Mouse (Mus musculus): ENCODE measurements around the gene Eea1. TPM values are rescaled to one million over a fixed set of nuclear protein-coding genes. Genes with fewer than 3 reads are reported as not detected.
"Not testable (repeated sequence)": the region's sequence is repeated elsewhere in the genome, so short reads cannot be mapped to it uniquely, and the experiment has no call there.

Eea1 gene
- polyA plus RNA-seq, 1 experiment: 2.1 TPM

GRCm38 (mm10) chr10:96047960-96048536 lies 107.6 kb downstream of the Eea1 start:
- DNase-seq (ENCODE audit: low read depth in 1 of 2, low spot score in 2 of 2): no peak
- 75% methylated on average over 9 of the region's 9 CpGs for WGBS
- Histone ChIP-seq H3K4me1 (ENCODE audit: control insufficient read depth, insufficient read depth, insufficient read length) (no peaks in the 10 kb centered on the region), H3K27me3 (ENCODE audit: control insufficient read depth, insufficient read depth, low read length) (no peaks in the 10 kb centered on the region), H3K27ac (ENCODE audit: insufficient read depth, low read length) (no peak overlapping the region), H3K4me3 (ENCODE audit: extremely low read depth, insufficient read depth, insufficient read length) (no peak overlapping the region), H3K36me3 (ENCODE audit: control insufficient read depth, insufficient read depth, low read length) (no peaks in the 10 kb centered on the region; the same call in 1 of the 2 replicates)
- TF ChIP-seq POLR2A (IDR thresholded peaks at IDR 0.05; ENCODE audit: low read depth, low read length) (no peak), CTCF (IDR thresholded peaks at IDR 0.05; ENCODE audit: extremely low read depth, insufficient read depth, insufficient read length, insufficient replicate concordance) (no peak)

DNA sequence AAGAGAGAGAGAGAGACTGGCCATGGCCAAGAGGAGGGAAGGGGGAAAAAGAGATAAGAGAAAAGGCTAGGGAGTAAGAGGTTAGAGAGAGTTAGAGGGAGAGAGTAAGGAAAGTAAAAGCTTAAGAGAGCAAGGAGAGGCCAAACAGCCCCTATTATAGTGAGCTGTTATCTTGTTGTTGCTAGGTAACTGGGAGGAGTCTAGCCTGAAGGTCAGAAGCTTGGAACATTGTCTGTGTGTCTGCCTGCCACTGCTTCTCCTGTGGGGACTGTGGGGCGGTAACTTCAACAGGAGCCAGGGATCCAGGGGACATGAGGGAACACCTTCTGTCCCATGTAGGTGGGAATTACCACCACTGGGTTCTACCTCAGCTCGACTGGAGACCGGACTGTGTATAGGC lies 108.1 kb downstream of the Eea1 start:
- no peak overlapping the region for H3K4me3 ChIP-seq (ENCODE audit: extremely low read depth, insufficient read depth, insufficient read length)
- H3K36me3 ChIP-seq (ENCODE audit: control insufficient read depth, insufficient read depth, low read length): no peaks in the 10 kb centered on the region; the same call in 1 of the 2 replicates
- H3K4me1 ChIP-seq (ENCODE audit: control insufficient read depth, insufficient read depth, insufficient read length): no peaks in the 10 kb centered on the region
- 95% methylated on average over 3 of the region's 3 CpGs for WGBS
- DNase-seq (ENCODE audit: low read depth in 1 of 2, low spot score in 2 of 2): no peak
- H3K27ac ChIP-seq (ENCODE audit: insufficient read depth, low read length): no peak overlapping the region
- TF ChIP-seq CTCF (IDR thresholded peaks at IDR 0.05; ENCODE audit: extremely low read depth, insufficient read depth, insufficient read length, insufficient replicate concordance) (no peak), POLR2A (IDR thresholded peaks at IDR 0.05; ENCODE audit: low read depth, low read length) (no peak)
- H3K27me3 ChIP-seq (ENCODE audit: control insufficient read depth, insufficient read depth, low read length): no peaks in the 10 kb centered on the region

GRCm38 (mm10) chr10:96067347-96067746 lies 126.9 kb downstream of the Eea1 start:
- no peaks in the 10 kb centered on the region for H3K27me3 ChIP-seq (ENCODE audit: control insufficient read depth, insufficient read depth, low read length)
- no peak overlapping the region for H3K27ac ChIP-seq (ENCODE audit: insufficient read depth, low read length)
- H3K4me3 ChIP-seq (ENCODE audit: extremely low read depth, insufficient read depth, insufficient read length): no peak overlapping the region
- no peak for TF ChIP-seq CTCF (IDR thresholded peaks at IDR 0.05; ENCODE audit: extremely low read depth, insufficient read depth, insufficient read length, insufficient replicate concordance)
- TF ChIP-seq POLR2A (IDR thresholded peaks at IDR 0.05; ENCODE audit: low read depth, low read length): no peak
- no peaks in the 10 kb centered on the region for H3K36me3 ChIP-seq (ENCODE audit: control insufficient read depth, insufficient read depth, low read length)
- WGBS: 64% methylated on average over 3 of the region's 3 CpGs
- no peak for DNase-seq (ENCODE audit: low read depth in 1 of 2, low spot score in 2 of 2)
- no peaks in the 10 kb centered on the region for H3K4me1 ChIP-seq (ENCODE audit: control insufficient read depth, insufficient read depth, insufficient read length)

DNA sequence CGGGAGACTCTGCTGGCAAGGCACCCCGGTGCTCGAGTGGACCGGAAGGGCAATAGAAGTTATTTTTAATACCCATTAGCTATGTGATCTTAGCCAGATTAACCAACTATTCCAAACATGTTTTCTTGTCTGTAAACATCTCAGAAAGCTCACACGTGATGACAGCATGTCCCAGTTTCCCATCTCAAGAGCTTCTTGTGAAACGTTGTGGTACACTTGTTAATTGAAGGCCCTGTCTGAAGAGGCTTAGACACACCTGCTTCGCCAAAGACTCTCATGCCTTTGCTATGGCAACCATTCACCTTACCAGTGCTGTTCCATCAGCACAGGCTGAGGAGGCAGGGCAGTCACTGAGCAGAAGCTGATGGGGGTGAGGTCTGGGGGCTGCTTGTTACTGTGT lies 133.9 kb downstream of the Eea1 start:
- 95% methylated on average over 7 of the region's 7 CpGs for WGBS
- H3K27ac ChIP-seq (ENCODE audit: insufficient read depth, low read length): no peak overlapping the region
- H3K4me1 ChIP-seq (ENCODE audit: control insufficient read depth, insufficient read depth, insufficient read length): no peaks in the 10 kb centered on the region
- no peaks in the 10 kb centered on the region for H3K27me3 ChIP-seq (ENCODE audit: control insufficient read depth, insufficient read depth, low read length)
- TF ChIP-seq POLR2A (IDR thresholded peaks at IDR 0.05; ENCODE audit: low read depth, low read length): no peak
- TF ChIP-seq CTCF (IDR thresholded peaks at IDR 0.05; ENCODE audit: extremely low read depth, insufficient read depth, insufficient read length, insufficient replicate concordance): no peak
- H3K36me3 ChIP-seq (ENCODE audit: control insufficient read depth, insufficient read depth, low read length): no peaks in the 10 kb centered on the region
- no peak for DNase-seq (ENCODE audit: low read depth in 1 of 2, low spot score in 2 of 2)
- H3K4me3 ChIP-seq (ENCODE audit: extremely low read depth, insufficient read depth, insufficient read length): no peak overlapping the region

DNA sequence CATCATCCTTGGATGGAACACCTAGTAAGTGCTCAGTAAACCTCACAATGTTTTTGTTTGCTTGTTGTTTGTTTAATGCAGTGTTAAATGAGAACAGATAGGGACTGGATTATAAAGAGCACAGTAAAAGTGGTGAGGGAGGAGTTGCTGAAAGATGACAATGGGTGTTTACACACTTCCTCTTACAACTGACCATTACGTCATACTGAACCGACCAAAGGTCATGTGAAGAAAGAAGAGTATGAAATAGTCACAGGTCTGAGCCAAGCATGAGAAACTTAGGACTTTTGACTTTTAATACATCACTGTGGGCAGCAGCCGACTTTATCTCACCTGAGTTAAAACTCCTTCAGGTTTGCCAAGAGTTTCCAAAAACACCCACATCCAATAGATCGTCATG lies 135.0 kb downstream of the Eea1 start:
- no peak overlapping the region for H3K4me3 ChIP-seq (ENCODE audit: extremely low read depth, insufficient read depth, insufficient read length)
- H3K27ac ChIP-seq (ENCODE audit: insufficient read depth, low read length): no peak overlapping the region
- 78% methylated on average over 4 of the region's 4 CpGs for WGBS
- DNase-seq (ENCODE audit: low read depth in 1 of 2, low spot score in 2 of 2): no peak
- no peaks in the 10 kb centered on the region for H3K36me3 ChIP-seq (ENCODE audit: control insufficient read depth, insufficient read depth, low read length)
- no peaks in the 10 kb centered on the region for H3K27me3 ChIP-seq (ENCODE audit: control insufficient read depth, insufficient read depth, low read length)
- no peak for TF ChIP-seq POLR2A (IDR thresholded peaks at IDR 0.05; ENCODE audit: low read depth, low read length)
- no peaks in the 10 kb centered on the region for H3K4me1 ChIP-seq (ENCODE audit: control insufficient read depth, insufficient read depth, insufficient read length)

DNA sequence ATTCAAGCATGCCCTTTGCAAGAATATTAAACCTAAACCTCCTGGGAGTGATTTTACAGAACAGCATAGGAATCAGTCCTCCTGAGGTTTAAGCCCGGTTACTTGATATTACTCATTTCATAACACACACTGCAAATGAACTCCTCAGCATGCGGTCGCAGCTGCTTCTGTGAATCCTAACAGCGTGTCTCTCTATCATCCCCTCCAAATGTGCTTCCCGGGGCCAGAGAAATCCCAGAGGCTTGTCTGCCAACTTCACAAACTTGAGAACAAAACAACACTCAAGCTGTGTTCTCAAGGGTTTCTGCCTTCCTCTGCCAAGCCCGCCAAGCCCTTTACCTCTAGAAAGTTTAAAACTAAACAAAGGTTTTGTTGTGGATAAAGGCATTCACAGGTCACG lies 135.4 kb downstream of the Eea1 start:
- WGBS: 74% methylated on average over 7 of the region's 7 CpGs
- no peak for TF ChIP-seq POLR2A (IDR thresholded peaks at IDR 0.05; ENCODE audit: low read depth, low read length)
- no peak for TF ChIP-seq CTCF (IDR thresholded peaks at IDR 0.05; ENCODE audit: extremely low read depth, insufficient read depth, insufficient read length, insufficient replicate concordance)
- no peaks in the 10 kb centered on the region for H3K36me3 ChIP-seq (ENCODE audit: control insufficient read depth, insufficient read depth, low read length)
- no peak overlapping the region for H3K27ac ChIP-seq (ENCODE audit: insufficient read depth, low read length)
- no peaks in the 10 kb centered on the region for H3K27me3 ChIP-seq (ENCODE audit: control insufficient read depth, insufficient read depth, low read length)
- H3K4me1 ChIP-seq (ENCODE audit: control insufficient read depth, insufficient read depth, insufficient read length): no peaks in the 10 kb centered on the region; the same call in 1 of the 2 replicates
- DNase-seq (ENCODE audit: low read depth in 1 of 2, low spot score in 2 of 2): no peak
- no peak overlapping the region for H3K4me3 ChIP-seq (ENCODE audit: extremely low read depth, insufficient read depth, insufficient read length)

GRCm38 (mm10) chr10:96076461-96076860 lies 136.0 kb downstream of the Eea1 start:
- Histone ChIP-seq H3K4me1 (ENCODE audit: control insufficient read depth, insufficient read depth, insufficient read length) (no peaks in the 10 kb centered on the region; the same call in 1 of the 2 replicates), H3K4me3 (ENCODE audit: extremely low read depth, insufficient read depth, insufficient read length) (no peak overlapping the region), H3K27me3 (ENCODE audit: control insufficient read depth, insufficient read depth, low read length) (no peaks in the 10 kb centered on the region), H3K27ac (ENCODE audit: insufficient read depth, low read length) (no peak overlapping the region), H3K36me3 (ENCODE audit: control insufficient read depth, insufficient read depth, low read length) (no peaks in the 10 kb centered on the region)
- WGBS: 79% methylated on average over 3 of the region's 3 CpGs
- no peak for DNase-seq (ENCODE audit: low read depth in 1 of 2, low spot score in 2 of 2)
- TF ChIP-seq CTCF (IDR thresholded peaks at IDR 0.05; ENCODE audit: extremely low read depth, insufficient read depth, insufficient read length, insufficient replicate concordance) (no peak), POLR2A (IDR thresholded peaks at IDR 0.05; ENCODE audit: low read depth, low read length) (no peak)

- H3K4me3 ChIP-seq (ENCODE audit: extremely low read depth, insufficient read depth, insufficient read length); H3K27me3 ChIP-seq (ENCODE audit: control insufficient read depth, insufficient read depth, low read length); H3K4me1 ChIP-seq (ENCODE audit: control insufficient read depth, insufficient read depth, insufficient read length); H3K27ac ChIP-seq (ENCODE audit: insufficient read depth, low read length); DNase-seq (ENCODE audit: low read depth in 1 of 2, low spot score in 2 of 2); H3K36me3 ChIP-seq (ENCODE audit: control insufficient read depth, insufficient read depth, low read length): not testable (repeated sequence)
- WGBS: 91% methylated on average over 6 of the region's 6 CpGs
These were observed 137.1 kb downstream of the Eea1 start for GRCm38 (mm10) chr10:96077480-96078066.
